Mouse (Mus musculus): ENCODE measurements around the gene Fam122c. TPM values are rescaled to one million over a fixed set of nuclear protein-coding genes. Genes with fewer than 3 reads are reported as not detected.
"Not testable (repeated sequence)": the region's sequence is repeated elsewhere in the genome, so short reads cannot be mapped to it uniquely, and the experiment has no call there.

The Fam122c gene
- total RNA-seq, 1 experiment = not detected

- Histone ChIP-seq H3K4me3 (ENCODE audit: insufficient read depth in 1 of 2, low read depth in 1 of 2, low read length in 2 of 2, poor library complexity in 1 of 2, severe bottlenecking in 1 of 2) (peak overlapping the region; percentile 79 to 86), H3K4me1 (ENCODE audit: control insufficient read depth in 2 of 2, insufficient read depth in 2 of 2, low read length in 2 of 2, poor library complexity in 1 of 2) (no peaks in the 10 kb centered on the region), H3K27ac (ENCODE audit: insufficient read depth, low read depth, low read length, poor library complexity, severe bottlenecking) (no peak overlapping the region; the same call in 1 of the 2 replicates), H3K9ac (ENCODE audit: insufficient read depth, low read depth, low read length, poor library complexity, severe bottlenecking) (peak overlapping the region; percentile 71), H3K36me3 (ENCODE audit: control insufficient read depth, insufficient read depth, low read length, poor library complexity, severe bottlenecking) (no peaks in the 10 kb centered on the region), H3K9me3 (ENCODE audit: control insufficient read depth, insufficient read depth, low read depth, low read length) (no peaks in the 10 kb centered on the region)
- peak; percentile 49 for DNase-seq (ENCODE audit: low read depth, low spot score)
- TF ChIP-seq MAFK (IDR thresholded peaks at IDR 0.05; ENCODE audit: insufficient read depth, low read depth, low read length) (no peak), CHD2 (IDR thresholded peaks at IDR 0.05; ENCODE audit: low read depth, low read length) (no peak), ZNF384 (IDR thresholded peaks at IDR 0.05; ENCODE audit: low read depth, low read length) (no peak), HCFC1 (IDR thresholded peaks at IDR 0.05; ENCODE audit: borderline replicate concordance, insufficient read depth, low read length) (no peak), ZC3H11A (IDR thresholded peaks at IDR 0.05; ENCODE audit: borderline replicate concordance, low read depth, low read length) (no peak)
- in situ Hi-C loops (cut with MboI; ENCODE audit: low sequenced_read_pairs in 2 of 2, unreplicated experiment in 2 of 2) = no loop called here
These were observed 4.4 kb upstream of the Fam122c start for GRCm38 (mm10) chrX:53268856-53269255.

GRCm38 (mm10) chrX:53269289-53270062 is 3.7 kb upstream of the Fam122c start, which contains the start of gene Fam122b:
TSS of gene Fam122b (minus strand) at chrX:53269805.
- Histone ChIP-seq H3K9me3 (ENCODE audit: control insufficient read depth, insufficient read depth, low read depth, low read length) (no peaks in the 10 kb centered on the region), H3K9ac (ENCODE audit: insufficient read depth, low read depth, low read length, poor library complexity, severe bottlenecking) (peak within 1 kb of the TSS; percentile 77)

DNA sequence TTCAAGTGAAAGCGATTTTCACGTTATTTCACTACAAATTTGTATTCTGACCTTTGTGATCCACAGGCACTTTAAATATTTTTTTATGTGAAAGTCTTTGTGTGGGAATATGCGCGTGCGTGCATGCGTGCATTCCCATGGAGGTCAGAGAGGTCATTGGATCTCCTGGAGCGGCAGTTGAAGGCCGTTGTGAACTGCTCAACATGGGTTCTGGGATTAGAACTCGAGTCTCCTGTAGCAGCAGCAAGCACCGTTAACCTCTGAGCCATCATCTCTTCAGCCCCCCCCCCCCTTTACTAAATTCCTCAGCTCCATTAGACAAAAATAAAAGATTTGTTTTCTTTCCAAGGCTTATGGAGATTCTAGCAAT is 3.2 kb upstream of the Fam122c start:
- no peak for DNase-seq (ENCODE audit: low read depth, low spot score)
- no peaks in the 10 kb centered on the region for H3K9me3 ChIP-seq (ENCODE audit: control insufficient read depth, insufficient read depth, low read depth, low read length)
- no peak for TF ChIP-seq MAFK (IDR thresholded peaks at IDR 0.05; ENCODE audit: insufficient read depth, low read depth, low read length)
- no peak for TF ChIP-seq ZC3H11A (IDR thresholded peaks at IDR 0.05; ENCODE audit: borderline replicate concordance, low read depth, low read length)
- TF ChIP-seq ZNF384 (IDR thresholded peaks at IDR 0.05; ENCODE audit: low read depth, low read length) = no peak
- no peak for TF ChIP-seq CHD2 (IDR thresholded peaks at IDR 0.05; ENCODE audit: low read depth, low read length)
- no peak for TF ChIP-seq HCFC1 (IDR thresholded peaks at IDR 0.05; ENCODE audit: borderline replicate concordance, insufficient read depth, low read length)
- no peaks in the 10 kb centered on the region for H3K36me3 ChIP-seq (ENCODE audit: control insufficient read depth, insufficient read depth, low read length, poor library complexity, severe bottlenecking)
- no peaks in the 10 kb centered on the region for H3K4me1 ChIP-seq (ENCODE audit: control insufficient read depth in 2 of 2, insufficient read depth in 2 of 2, low read length in 2 of 2, poor library complexity in 1 of 2)
- H3K27ac ChIP-seq (ENCODE audit: insufficient read depth, low read depth, low read length, poor library complexity, severe bottlenecking) = no peak overlapping the region
- in situ Hi-C loops (cut with MboI; ENCODE audit: low sequenced_read_pairs in 2 of 2, unreplicated experiment in 2 of 2) = no loop called here
- H3K9ac ChIP-seq (ENCODE audit: insufficient read depth, low read depth, low read length, poor library complexity, severe bottlenecking) = peak overlapping the region; percentile 25; the same call in 1 of the 2 replicates
- peak overlapping the region in 1 of 2 experiments; percentile 86; a peak in 3 of 4 replicates for H3K4me3 ChIP-seq (ENCODE audit: insufficient read depth in 1 of 2, low read depth in 1 of 2, low read length in 2 of 2, poor library complexity in 1 of 2, severe bottlenecking in 1 of 2)

More at GRCm38 (mm10) chrX:53269289-53270062, 3.7 kb upstream of the Fam122c start, which contains the start of gene Fam122b:
- peak; percentile 77 for DNase-seq (ENCODE audit: low read depth, low spot score)
- H3K4me3 ChIP-seq (ENCODE audit: insufficient read depth in 1 of 2, low read depth in 1 of 2, low read length in 2 of 2, poor library complexity in 1 of 2, severe bottlenecking in 1 of 2) = peak within 1 kb of the TSS; percentile 79 to 86
- H3K36me3 ChIP-seq (ENCODE audit: control insufficient read depth, insufficient read depth, low read length, poor library complexity, severe bottlenecking) = no peaks in the 10 kb centered on the region
- TF ChIP-seq ZNF384 (IDR thresholded peaks at IDR 0.05; ENCODE audit: low read depth, low read length) (no peak), CHD2 (IDR thresholded peaks at IDR 0.05; ENCODE audit: low read depth, low read length) (no peak), HCFC1 (IDR thresholded peaks at IDR 0.05; ENCODE audit: borderline replicate concordance, insufficient read depth, low read length) (no peak), ZC3H11A (IDR thresholded peaks at IDR 0.05; ENCODE audit: borderline replicate concordance, low read depth, low read length) (no peak), MAFK (IDR thresholded peaks at IDR 0.05; ENCODE audit: insufficient read depth, low read depth, low read length) (no peak)
- no peaks in the 10 kb centered on the region for H3K4me1 ChIP-seq (ENCODE audit: control insufficient read depth in 2 of 2, insufficient read depth in 2 of 2, low read length in 2 of 2, poor library complexity in 1 of 2)
- peak within 1 kb of the TSS; percentile 14; the same call in 1 of the 2 replicates for H3K27ac ChIP-seq (ENCODE audit: insufficient read depth, low read depth, low read length, poor library complexity, severe bottlenecking)
- in situ Hi-C loops (cut with MboI; ENCODE audit: low sequenced_read_pairs in 2 of 2, unreplicated experiment in 2 of 2) = no loop called here

DNA sequence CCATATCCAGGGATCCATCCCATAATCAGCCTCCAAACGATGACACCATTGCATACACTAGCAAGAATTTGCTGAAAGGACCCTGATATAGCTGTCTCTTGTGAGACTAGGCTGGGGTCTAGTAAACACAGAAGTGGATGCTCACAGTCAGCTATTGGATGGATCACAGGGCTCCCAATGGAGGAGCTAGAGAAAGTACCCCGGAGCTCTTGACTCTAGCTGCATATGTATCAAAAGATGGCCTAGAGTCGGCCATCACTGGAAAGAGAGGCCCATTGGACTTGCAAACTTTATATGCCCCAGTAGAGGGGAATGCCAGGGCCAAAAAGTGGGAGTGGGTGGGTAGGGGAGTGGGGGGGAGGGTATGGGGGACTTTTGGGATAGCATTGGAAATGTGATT is 1.6 kb upstream of the Fam122c start:
- H3K36me3 ChIP-seq (ENCODE audit: control insufficient read depth, insufficient read depth, low read length, poor library complexity, severe bottlenecking); H3K27ac ChIP-seq (ENCODE audit: insufficient read depth, low read depth, low read length, poor library complexity, severe bottlenecking); H3K4me3 ChIP-seq (ENCODE audit: insufficient read depth in 1 of 2, low read depth in 1 of 2, low read length in 2 of 2, poor library complexity in 1 of 2, severe bottlenecking in 1 of 2); in situ Hi-C loops (cut with MboI; ENCODE audit: low sequenced_read_pairs in 2 of 2, unreplicated experiment in 2 of 2); H3K9me3 ChIP-seq (ENCODE audit: control insufficient read depth, insufficient read depth, low read depth, low read length); H3K9ac ChIP-seq (ENCODE audit: insufficient read depth, low read depth, low read length, poor library complexity, severe bottlenecking); H3K4me1 ChIP-seq (ENCODE audit: control insufficient read depth in 2 of 2, insufficient read depth in 2 of 2, low read length in 2 of 2, poor library complexity in 1 of 2); DNase-seq (ENCODE audit: low read depth, low spot score): not testable (repeated sequence)
